21 mouse cellular contexts compared by ENCODE assay signal in the genomic region with DNA sequence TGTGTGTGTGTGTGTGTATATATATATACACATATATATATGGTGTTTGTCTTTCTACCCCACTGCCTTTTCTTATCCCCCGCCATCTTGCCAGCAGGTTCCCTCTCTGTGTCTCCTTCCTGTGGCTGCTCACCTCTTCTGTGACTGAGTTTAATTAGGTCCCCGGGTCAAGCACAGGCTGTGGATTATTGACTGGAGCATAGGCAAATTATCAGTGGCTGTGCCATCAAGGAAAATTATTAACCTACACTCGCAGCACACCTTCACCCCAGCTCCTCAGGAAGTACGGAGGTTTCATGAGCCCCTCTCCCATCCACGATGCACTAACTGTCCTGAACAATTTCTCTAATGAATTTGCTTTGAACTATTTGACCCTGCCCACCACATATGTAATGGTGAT.
"Had no signal": no experiment of that assay in that cellular context is flagged by ENCODE, and none has a peak within 500 bp of the region (broad histone marks: within the 10 kb centered on the region; RNA-seq: fewer than 3 reads in every experiment).

No protein-coding gene starts in this region.

- ATAC-seq: inflammation-experienced regulatory T-cells, adult 6 months; liver, postnatal 0 days; lung, postnatal 0 days; midbrain, embryonic 15.5 days had no signal

- H3K4me1 ChIP-seq: limb, embryonic 12.5 days; limb, embryonic 15.5 days; neural tube, embryonic 12.5 days; neural tube, embryonic 15.5 days had no signal

- H3K9ac ChIP-seq: limb, embryonic 12.5 days; limb, embryonic 15.5 days; liver, embryonic 14.5 days; liver, postnatal 0 days; lung, embryonic 14.5 days; midbrain, embryonic 12.5 days; midbrain, embryonic 15.5 days; neural tube, embryonic 12.5 days; neural tube, embryonic 15.5 days had no signal

- H3K36me3 ChIP-seq: limb, embryonic 15.5 days; midbrain, embryonic 15.5 days; neural tube, embryonic 12.5 days had no signal

- H3K4me2 ChIP-seq: limb, embryonic 12.5 days; limb, embryonic 15.5 days; liver, embryonic 11.5 days; lung, embryonic 14.5 days; midbrain, embryonic 12.5 days; midbrain, embryonic 15.5 days; neural tube, embryonic 12.5 days; neural tube, embryonic 15.5 days had no signal

- DNase-seq: left cerebral cortex, postnatal 4 days; liver, postnatal 0 days; lung, embryonic 14.5 days; right cerebral cortex, adult 18-20 months; right cerebral cortex, postnatal 14 days; right cerebral cortex, postnatal 4 days; thymus, adult 2 months; thymus, postnatal 14 days; thymus, postnatal 4 days had no signal

- H3K4me3 ChIP-seq: limb, embryonic 12.5 days; limb, embryonic 15.5 days; midbrain, embryonic 12.5 days; midbrain, embryonic 15.5 days; neural tube, embryonic 12.5 days; neural tube, embryonic 15.5 days had no signal

- H3K9me3 ChIP-seq: limb, embryonic 12.5 days; limb, embryonic 15.5 days; midbrain, embryonic 12.5 days; midbrain, embryonic 15.5 days; neural tube, embryonic 12.5 days; neural tube, embryonic 15.5 days had no signal

- H3K27ac ChIP-seq: limb, embryonic 12.5 days; limb, embryonic 15.5 days; liver, embryonic 14.5 days; macrophage; midbrain, embryonic 12.5 days; midbrain, embryonic 15.5 days; neural tube, embryonic 12.5 days; neural tube, embryonic 15.5 days; stomach, postnatal 0 days had no signal

- H3K27me3 ChIP-seq: limb, embryonic 12.5 days; limb, embryonic 15.5 days; midbrain, embryonic 12.5 days; midbrain, embryonic 15.5 days; neural tube, embryonic 12.5 days; neural tube, embryonic 15.5 days had no signal
